Mouse (Mus musculus) stomach, embryonic 16.5 days (tissue): ENCODE measurements around the gene Prtg. TPM values are rescaled to one million over a fixed set of nuclear protein-coding genes. Genes with fewer than 3 reads are reported as not detected.

Experiments
- ATAC-seq: fragments of 200-750 bp; cut with Nextera tagmentation; 2 replicates; pipeline ENCODE4 v1.8.0; 2017; ENCODE audit warnings: moderate number of reproducible peaks, moderate TSS enrichment; ENCODE audit not compliant: insufficient read depth, low FRiP score
- H3K27ac ChIP-seq: fragments of 300-500 bp; sonication (generic); 2 replicates; pipeline ENCODE4 v1.5.1; 2014; ENCODE audit warnings: low read length
- H3K27me3 ChIP-seq: fragments of 300-500 bp; sonication (generic); 2 replicates; pipeline ENCODE4 v1.6.1; 2014; ENCODE audit warnings: low read length, control low read depth, mixed read lengths; ENCODE audit not compliant: control insufficient read depth, insufficient read depth
- H3K36me3 ChIP-seq: fragments of 300-500 bp; sonication (generic); 2 replicates; pipeline ENCODE4 v1.6.1; 2014; ENCODE audit warnings: low read length; ENCODE audit not compliant: control insufficient read depth, insufficient read depth
- H3K4me1 ChIP-seq: fragments of 300-500 bp; sonication (generic); 2 replicates; pipeline ENCODE4 v1.6.1; 2014; ENCODE audit warnings: low read length, control low read depth, mixed read lengths; ENCODE audit not compliant: control insufficient read depth, insufficient read depth
- H3K4me2 ChIP-seq: fragments of 300-500 bp; sonication (generic); 2 replicates; pipeline ENCODE4 v1.6.1; 2014; ENCODE audit warnings: low read depth, low read length, mixed read lengths
- H3K4me3 ChIP-seq: fragments of 300-500 bp; sonication (generic); replicated peaks from 2 replicates; pipeline ENCODE4 v1.5.1; 2014; ENCODE audit warnings: mild to moderate bottlenecking, low read length
- H3K9ac ChIP-seq: fragments of 300-500 bp; sonication (generic); 2 replicates; pipeline ENCODE4 v1.6.1; 2014; ENCODE audit warnings: low read length
- H3K9me3 ChIP-seq: fragments of 300-500 bp; sonication (generic); replicated peaks from 2 replicates; pipeline ENCODE4 v1.6.1; 2016; ENCODE audit warnings: low read length, control low read depth; ENCODE audit not compliant: control insufficient read depth
- WGBS: fragments of 180-500 bp; shearing (Covaris S2); extraction: QIAGEN DNeasy Blood & Tissue Kit; methylation state at CpG from one replicate; pipeline ENCODE4 v1.1.7; 2014; 5-methylcytosine and 5-hydroxymethylcytosine counted together
- polyA plus RNA-seq: library from polyadenylated mRNA; unstranded; fragments of >200 nt; fragmentation: Nextera tagmentation; extraction: Ambion mirVana; gene quantifications from 2 replicates; pipeline ENCODE4 v1.2.1, GENCODE M21; 2015

The Prtg gene
- polyA plus RNA-seq, 1 experiment from 2014 or later = 0.25 TPM

GRCm38 (mm10) chr9:72961346-72961745, 154.7 kb downstream of the Prtg start:
- no peak for ATAC-seq
- Histone ChIP-seq H3K9me3 (no peaks in the 10 kb centered on the region), H3K9ac (no peak overlapping the region), H3K36me3 (no peaks in the 10 kb centered on the region), H3K27me3 (no peaks in the 10 kb centered on the region), H3K4me2 (no peak overlapping the region), H3K27ac (no peak overlapping the region), H3K4me1 (peaks cover 3% of the 10 kb centered on the region; the same call in 1 of the 2 replicates), H3K4me3 (no peak overlapping the region)
- WGBS = 64% methylated on average over 8 of the region's 8 CpGs

DNA sequence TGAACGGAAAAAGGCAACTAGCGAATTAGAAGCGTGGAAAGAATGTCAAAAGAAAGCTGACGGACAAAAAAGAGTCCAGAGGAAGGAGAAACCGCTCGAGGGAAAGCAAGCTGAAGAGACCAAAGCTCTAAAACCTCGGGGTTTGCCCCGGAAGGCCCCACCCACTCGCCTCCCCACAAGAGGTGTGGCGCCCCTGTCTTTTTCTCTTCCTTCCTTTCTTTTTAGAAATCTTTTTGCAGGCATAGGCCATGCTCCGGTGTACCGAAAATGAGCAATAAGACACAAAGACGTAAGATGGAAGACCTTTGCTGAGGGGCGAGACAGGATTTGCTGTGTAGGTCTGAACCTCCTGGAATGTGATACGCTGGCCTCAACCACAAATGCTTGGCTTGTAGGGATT, 155.3 kb downstream of the Prtg start:
- WGBS = 82% methylated on average over 15 of the region's 15 CpGs
- no peaks in the 10 kb centered on the region for H3K9me3 ChIP-seq
- no peaks in the 10 kb centered on the region for H3K27me3 ChIP-seq
- H3K4me2 ChIP-seq = no peak overlapping the region
- peaks cover 3% of the 10 kb centered on the region; the same call in 1 of the 2 replicates for H3K4me1 ChIP-seq
- H3K27ac ChIP-seq = no peak overlapping the region
- H3K4me3 ChIP-seq = no peak overlapping the region
- no peak overlapping the region for H3K9ac ChIP-seq
- no peak for ATAC-seq
- H3K36me3 ChIP-seq = no peaks in the 10 kb centered on the region

Other genes with a start within 250 kb of the Prtg start
- gene Nedd4, start 144.5 kb upstream of the Prtg start, polyA plus RNA-seq = 548 TPM in 2 replicates
- 2.5 and 2.8 TPM in 2 replicates for gene Pygo1, start 118.8 kb downstream of the Prtg start, polyA plus RNA-seq
- gene Dyx1c1, start 151.9 kb downstream of the Prtg start, polyA plus RNA-seq = 0.77 and 0.81 TPM in 2 replicates
- gene Gm44503, start 152.0 kb downstream of the Prtg start, polyA plus RNA-seq = not detected in 2 replicates
- 11.2 and 11.7 TPM in 2 replicates for gene Ccpg1os, start 178.5 kb downstream of the Prtg start, polyA plus RNA-seq
- 36.8 and 38.6 TPM in 2 replicates for gene Ccpg1, start 178.6 kb downstream of the Prtg start, polyA plus RNA-seq
- gene Pigb, start 233.5 kb downstream of the Prtg start, polyA plus RNA-seq = 15.6 and 18.7 TPM in 2 replicates
- gene Rab27a, start 238.0 kb downstream of the Prtg start, polyA plus RNA-seq = 23.3 and 27.7 TPM in 2 replicates